Mouse (Mus musculus): ENCODE results near the gene Neu3.

GRCm38 (mm10) chr7:99858175-99858812 is 30.1 kb upstream of the Neu3 start:
- no peak for TF ChIP-seq CTCF (IDR thresholded peaks at IDR 0.05; ENCODE audit: low read depth, low read length)
- TF ChIP-seq POLR2A (IDR thresholded peaks at IDR 0.05; ENCODE audit: extremely low read depth, insufficient read depth, low read length): no peak

Measured in liver, adult 2 months (tissue).